Mouse (Mus musculus) spleen, adult 2 months (tissue): ENCODE measurements around the gene Iqgap3. TPM values are rescaled to one million over a fixed set of nuclear protein-coding genes. Genes with fewer than 3 reads are reported as not detected.

Experiments
- DNase-seq, 2 experiments: peaks; one replicate each; pipeline versions ENCODE4 v3.0.0 to v3.0.0-alpha.2; 2012 to 2021; ENCODE audit warnings: low spot score in 2 of 2, low read depth in 1 of 2
- H3K27ac ChIP-seq: fragments of 200-500 bp; 2 replicates; pipeline ENCODE4 v1.5.1; 2012; ENCODE audit warnings: low read length, inconsistent platforms; ENCODE audit not compliant: insufficient read depth
- H3K27me3 ChIP-seq: fragments of 200-500 bp; 2 replicates; pipeline ENCODE4 v1.6.1; 2012; ENCODE audit warnings: mild to moderate bottlenecking, moderate library complexity, low read length, inconsistent platforms; ENCODE audit not compliant: control insufficient read depth, insufficient read depth
- H3K36me3 ChIP-seq: fragments of 200-500 bp; 2 replicates; pipeline ENCODE4 v1.6.1; 2012; ENCODE audit warnings: mild to moderate bottlenecking, low read length, inconsistent platforms; ENCODE audit not compliant: control insufficient read depth, insufficient read depth
- H3K4me1 ChIP-seq: fragments of 200-500 bp; 2 replicates; pipeline ENCODE4 v1.6.1; 2011; ENCODE audit warnings: inconsistent platforms; ENCODE audit not compliant: control insufficient read depth, insufficient read depth, insufficient read length
- H3K4me3 ChIP-seq: fragments of 200-500 bp; 2 replicates; pipeline ENCODE4 v1.5.1; 2011; ENCODE audit warnings: mild to moderate bottlenecking, inconsistent platforms; ENCODE audit not compliant: insufficient read depth, insufficient read length; ENCODE audit errors: extremely low read depth
- CTCF ChIP-seq: fragments of 200-500 bp; IDR thresholded peaks from 2 replicates; pipeline ENCODE4 v1.5.1; 2011; ENCODE audit warnings: mild to moderate bottlenecking, inconsistent platforms; ENCODE audit not compliant: insufficient read depth, insufficient read length, insufficient replicate concordance; ENCODE audit errors: extremely low read depth
- POLR2A ChIP-seq: fragments of 200-500 bp; IDR thresholded peaks from 2 replicates; pipeline ENCODE4 v1.6.1; 2011; ENCODE audit warnings: low read depth, low read length, inconsistent platforms
- WGBS: fragments of 180-500 bp; shearing (Covaris S2); methylation state at CpG from one replicate; pipeline ENCODE4 v1.1.7; 2018; 5-methylcytosine and 5-hydroxymethylcytosine counted together
- polyA plus RNA-seq: library from polyadenylated mRNA; depleted of rRNA; stranded (reverse); fragments of >200 nt; gene quantifications from 2 replicates; pipeline ENCODE4 v1.2.3, GENCODE M21; 2012; rRNA removed

Gene Iqgap3
- polyA plus RNA-seq, 1 experiment, result 4.3 TPM

GRCm38 (mm10) chr3:88166056-88166455, 84.3 kb downstream of the Iqgap3 start:
- 88% methylated on average over 5 of the region's 5 CpGs for WGBS
- Histone ChIP-seq H3K4me3 (no peak overlapping the region), H3K4me1 (no peaks in the 10 kb centered on the region), H3K27me3 (no peaks in the 10 kb centered on the region), H3K27ac (no peak overlapping the region), H3K36me3 (peaks cover 72% of the 10 kb centered on the region)
- DNase-seq, result no peak
- TF ChIP-seq POLR2A (no peak), CTCF (no peak)

- Histone ChIP-seq H3K27ac (no peak overlapping the region), H3K36me3 (peaks cover 45% of the 10 kb centered on the region), H3K4me1 (no peaks in the 10 kb centered on the region), H3K27me3 (no peaks in the 10 kb centered on the region), H3K4me3 (no peak overlapping the region)
- no peak for DNase-seq
- TF ChIP-seq POLR2A (no peak), CTCF (no peak)
- WGBS, result 83% methylated on average over 5 of the region's 5 CpGs
These were observed 88.6 kb downstream of the Iqgap3 start for GRCm38 (mm10) chr3:88170361-88170760.

Other genes starting within 250 kb of the Iqgap3 start
- 27.4 and 29.1 TPM in 2 replicates for gene Sh2d2a, start 235.2 kb upstream of the Iqgap3 start, polyA plus RNA-seq
- gene Prcc, start 196.4 kb upstream of the Iqgap3 start, polyA plus RNA-seq, result 23.3 and 23.4 TPM in 2 replicates
- gene Hdgf, start 175.7 kb upstream of the Iqgap3 start, polyA plus RNA-seq, result 43.6 and 50.0 TPM in 2 replicates
- 24.3 and 34.6 TPM in 2 replicates for gene Mrpl24, start 162.5 kb upstream of the Iqgap3 start, polyA plus RNA-seq
- gene Isg20l2, start 151.7 kb upstream of the Iqgap3 start, polyA plus RNA-seq, result 14.3 and 17.4 TPM in 2 replicates
- gene Rrnad1, start 151.3 kb upstream of the Iqgap3 start, polyA plus RNA-seq, result 35.6 and 36.7 TPM in 2 replicates
- 0.08 TPM in 1 of 2 replicates, not detected in the other for gene Crabp2, start 133.3 kb upstream of the Iqgap3 start, polyA plus RNA-seq
- gene Nes, start 110.9 kb upstream of the Iqgap3 start, polyA plus RNA-seq, result 1.2 and 1.7 TPM in 2 replicates
- gene Bcan, start 81.7 kb upstream of the Iqgap3 start, polyA plus RNA-seq, result 0.11 TPM in 1 of 2 replicates, not detected in the other
- gene Hapln2, start 54.4 kb upstream of the Iqgap3 start, polyA plus RNA-seq, result not detected in 2 replicates
- gene Gpatch4, start 38.9 kb upstream of the Iqgap3 start, polyA plus RNA-seq, result 5.0 and 5.2 TPM in 2 replicates
- gene Naxe, start 23.5 kb upstream of the Iqgap3 start, polyA plus RNA-seq, result 30.0 and 32.1 TPM in 2 replicates
- not detected in 2 replicates for gene Ttc24, start 3.7 kb upstream of the Iqgap3 start, polyA plus RNA-seq
- 119 and 142 TPM in 2 replicates for gene Mef2d, start 60.4 kb downstream of the Iqgap3 start, polyA plus RNA-seq
- gene Rhbg, start 172.7 kb downstream of the Iqgap3 start, polyA plus RNA-seq, result 0.21 and 0.29 TPM in 2 replicates
- gene Gm38392, start 205.2 kb downstream of the Iqgap3 start, polyA plus RNA-seq, result not detected in 2 replicates
- 1.7 and 2.1 TPM in 2 replicates for gene Tsacc, start 215.0 kb downstream of the Iqgap3 start, polyA plus RNA-seq
- 72.2 and 77.4 TPM in 2 replicates for gene Cct3, start 215.1 kb downstream of the Iqgap3 start, polyA plus RNA-seq
- 116 and 118 TPM in 2 replicates for gene Glmp, start 243.1 kb downstream of the Iqgap3 start, polyA plus RNA-seq